Mouse (Mus musculus): Measurements from ENCODE around the gene Krt222.

GRCm38 (mm10) chr11:99242056-99242455 lies 1.8 kb downstream of the Krt222 start:
- TF ChIP-seq POLR2A (IDR thresholded peaks at IDR 0.05; ENCODE audit: insufficient read depth, low read depth, low read length) (no peak), CTCF (IDR thresholded peaks at IDR 0.05) (no peak), EP300 (IDR thresholded peaks at IDR 0.05; ENCODE audit: insufficient read depth, low read depth, low read length) (no peak)

All from heart, adult 2 months (tissue).